In the genomic region with DNA sequence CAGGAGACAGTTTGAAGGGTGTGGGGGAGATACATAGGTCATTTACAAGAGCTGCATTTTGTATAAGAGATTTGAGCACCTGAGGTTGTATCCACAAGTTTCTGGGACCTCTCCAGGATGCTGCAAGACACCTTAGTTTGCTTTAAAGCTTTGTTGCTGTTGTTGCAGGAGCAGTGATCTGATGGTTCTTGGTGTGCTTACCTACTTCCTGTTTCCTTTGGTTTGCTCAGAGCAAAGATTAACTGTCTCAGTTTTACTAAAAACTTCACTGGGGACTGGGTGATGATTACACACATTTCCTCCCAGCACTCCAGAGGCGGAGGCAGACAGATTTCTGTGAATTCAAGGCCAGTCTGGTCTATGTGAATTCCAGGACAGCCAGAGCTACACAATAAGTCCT, we compare ENCODE assay signal across 19 mouse cellular contexts. TPM values are rescaled to one million over a fixed set of nuclear protein-coding genes. Genes with fewer than 3 reads are reported as not detected.
DNase-seq lines count a peak whose midpoint lies in the region; ATAC-seq and TF ChIP-seq lines count a peak whose summit lies in the region.
"Had no signal": no experiment of that assay in that cellular context is flagged by ENCODE, and none has a peak within 500 bp of the region (broad histone marks: within the 10 kb centered on the region; RNA-seq: fewer than 3 reads in every experiment).

No protein-coding gene starts in this region.

- H3K79me2 ChIP-seq in liver, adult 2 months (ENCODE audit: control insufficient read depth, insufficient read depth, low read length): peaks cover 9% of the 10 kb centered on the region

- H3K4me3 ChIP-seq in liver, adult 2 months (ENCODE audit: insufficient read depth, low read depth, low read length): no peak overlapping the region
- H3K4me3 ChIP-seq in forebrain, embryonic 12.5 days (replicated peaks): no peak overlapping the region
- no peak overlapping the region for H3K4me3 ChIP-seq in cerebellum, adult 2 months (replicated peaks; ENCODE audit: insufficient read depth, low read depth, low read length)
- H3K4me3 ChIP-seq: embryonic facial prominence, embryonic 15.5 days; heart, embryonic 15.5 days; hindbrain, embryonic 13.5 days; kidney, embryonic 15.5 days; limb, embryonic 13.5 days had no signal

- intact Hi-C loops in heart, postnatal 25 days (cut with DNase I): no loop called here

- peaks cover 19% of the 10 kb centered on the region for H3K4me1 ChIP-seq in liver, adult 2 months (ENCODE audit: control insufficient read depth, insufficient read depth, low read length)
- peaks cover 15% of the 10 kb centered on the region for H3K4me1 ChIP-seq in forebrain, embryonic 12.5 days
- H3K4me1 ChIP-seq in cerebellum, adult 2 months (ENCODE audit: control insufficient read depth, insufficient read depth, low read length): no peaks in the 10 kb centered on the region

- H3K27me3 ChIP-seq in liver, adult 2 months (ENCODE audit: control insufficient read depth, insufficient read depth, low read length): no peaks in the 10 kb centered on the region
- H3K27me3 ChIP-seq in splenic B cell, adult 2 months (ENCODE audit: control insufficient read depth, insufficient read depth, low read length, poor library complexity, severe bottlenecking): no peaks in the 10 kb centered on the region
- no peaks in the 10 kb centered on the region for H3K27me3 ChIP-seq in forebrain, embryonic 12.5 days
- H3K27me3 ChIP-seq in cerebellum, adult 2 months (ENCODE audit: control insufficient read depth, insufficient read depth, low read length): no peaks in the 10 kb centered on the region
- H3K27me3 ChIP-seq: embryonic facial prominence, embryonic 15.5 days; heart, embryonic 15.5 days; hindbrain, embryonic 13.5 days; kidney, embryonic 15.5 days; limb, embryonic 13.5 days had no signal

- no peak for TF ChIP-seq CTCF in liver, adult 2 months (IDR thresholded peaks at IDR 0.05; ENCODE audit: low read depth, low read length)
- TF ChIP-seq CTCF in cerebellum, adult 2 months (IDR thresholded peaks at IDR 0.05; ENCODE audit: borderline replicate concordance, insufficient read depth, low read depth, low read length): no peak

- no peak overlapping the region; the same call in 1 of the 2 replicates for H3K9ac ChIP-seq in liver, adult 2 months (ENCODE audit: low read depth, low read length)
- H3K9ac ChIP-seq in forebrain, embryonic 12.5 days: no peak overlapping the region
- H3K9ac ChIP-seq: embryonic facial prominence, embryonic 15.5 days; heart, embryonic 15.5 days; hindbrain, embryonic 13.5 days; kidney, embryonic 15.5 days; limb, embryonic 13.5 days; lung, embryonic 14.5 days had no signal

- 10% methylated on average over 1 of the region's 1 CpGs for WGBS in liver, adult 2 months
- 89% methylated on average over 1 of the region's 1 CpGs for WGBS in forebrain, embryonic 12.5 days
- WGBS in cerebellum, adult 2 months: 91% methylated on average over 1 of the region's 1 CpGs

- no peak for TF ChIP-seq POLR2A in liver, adult 2 months (IDR thresholded peaks at IDR 0.05; ENCODE audit: extremely low read depth, insufficient read depth, low read length)
- TF ChIP-seq POLR2A in cerebellum, adult 2 months (IDR thresholded peaks at IDR 0.05; ENCODE audit: borderline replicate concordance, insufficient read depth, low read length): no peak

- H3K27ac ChIP-seq in liver, adult 2 months (replicated peaks; ENCODE audit: insufficient read depth, low read depth, low read length): peak overlapping the region; percentile 72
- H3K27ac ChIP-seq in forebrain, embryonic 12.5 days: no peak overlapping the region
- H3K27ac ChIP-seq in cerebellum, adult 2 months (ENCODE audit: insufficient read depth, low read length): no peak overlapping the region
- H3K27ac ChIP-seq: embryonic facial prominence, embryonic 15.5 days; heart, embryonic 15.5 days; hindbrain, embryonic 13.5 days; kidney, embryonic 15.5 days; limb, embryonic 13.5 days had no signal

- DNase-seq in liver, adult 2 months (ENCODE audit: extremely low read depth, low read depth, low spot score): no peak
- DNase-seq in liver: no peak
- peak; percentile 26 for DNase-seq in splenic B cell, adult 2 months (ENCODE audit: low read depth, low spot score)
- DNase-seq in cerebellum, adult 2 months: no peak
- no peak for DNase-seq in heart, postnatal 25 days (ENCODE audit: low spot score)
- DNase-seq: adrenal gland, adult 2 months; cerebellum, adult 8-10 months; heart, adult 18-20 months; lung, embryonic 14.5 days; right cerebral cortex, postnatal 4 days had no signal

- peak; percentile 63 for ATAC-seq in CD4-positive, CD25-positive, alpha-beta regulatory T cell, adult 4 months
- ATAC-seq in common myeloid progenitor, adult 5-6 weeks (replicated peaks; ENCODE audit: low read depth, poor library complexity, severe bottlenecking): peak; percentile 45
- no peak for ATAC-seq in forebrain, embryonic 12.5 days (ENCODE audit: low FRiP score)
- ATAC-seq: forebrain, embryonic 14.5 days had no signal

- H3K4me2 ChIP-seq in forebrain, embryonic 12.5 days: no peak overlapping the region
- H3K4me2 ChIP-seq: embryonic facial prominence, embryonic 15.5 days; heart, embryonic 15.5 days; hindbrain, embryonic 13.5 days; kidney, embryonic 15.5 days; limb, embryonic 13.5 days; lung, embryonic 14.5 days had no signal

- H3K9me3 ChIP-seq in forebrain, embryonic 12.5 days: no peaks in the 10 kb centered on the region
- H3K9me3 ChIP-seq: embryonic facial prominence, embryonic 15.5 days; heart, embryonic 15.5 days; hindbrain, embryonic 13.5 days; kidney, embryonic 15.5 days; limb, embryonic 13.5 days had no signal

- H3K36me3 ChIP-seq in liver, adult 2 months (ENCODE audit: control insufficient read depth, insufficient read depth, low read length): no peaks in the 10 kb centered on the region
- no peaks in the 10 kb centered on the region for H3K36me3 ChIP-seq in splenic B cell, adult 2 months (ENCODE audit: control insufficient read depth, insufficient read depth, low read length, poor library complexity, severe bottlenecking)
- no peaks in the 10 kb centered on the region for H3K36me3 ChIP-seq in forebrain, embryonic 12.5 days (replicated peaks)
- H3K36me3 ChIP-seq: embryonic facial prominence, embryonic 15.5 days; heart, embryonic 15.5 days; hindbrain, embryonic 13.5 days; kidney, embryonic 15.5 days; limb, embryonic 13.5 days had no signal

RNA-seq across cellular contexts. Expression of a gene that starts 1.8 kb away (rescaled TPM):
- 150 and 156 TPM in 2 replicates for total RNA-seq in liver, adult 2 months (2014; rRNA removed)
- polyA plus RNA-seq in liver, adult 2 months (2012; rRNA removed): 54.0 and 58.9 TPM in 2 replicates
- 10 to 100 TPM; 34.2 to 49.1 TPM for polyA plus RNA-seq in CD4-positive, CD25-positive, alpha-beta regulatory T cell, adult 4 months (2017; shearing (Covaris generic))
- total RNA-seq in common myeloid progenitor, adult 5-6 weeks (2017): 75.4 and 86.1 TPM in 2 replicates
- polyA plus RNA-seq in forebrain, embryonic 12.5 days (2016; fragmentation: Nextera tagmentation; extraction: Ambion mirVana): 87.5 and 88.1 TPM in 2 replicates
- 117 and 120 TPM in 2 replicates for polyA plus RNA-seq in cerebellum, adult 2 months (2012; rRNA removed)
- 10 to 100 TPM; 53.8 to 60.6 TPM for total RNA-seq in heart, postnatal 25 days (2021)

RNA-seq across cellular contexts. Expression of a gene that starts 35.4 kb away (rescaled TPM):
- 458 and 539 TPM in 2 replicates for total RNA-seq in liver, adult 2 months (2014; rRNA removed)
- 163 and 249 TPM in 2 replicates for polyA plus RNA-seq in liver, adult 2 months (2012; rRNA removed)
- polyA plus RNA-seq in CD4-positive, CD25-positive, alpha-beta regulatory T cell, adult 4 months (2017; shearing (Covaris generic)): 100 to 1,000 TPM; 198 to 259 TPM
- 99.8 and 129 TPM in 2 replicates for total RNA-seq in common myeloid progenitor, adult 5-6 weeks (2017)
- 610 and 612 TPM in 2 replicates for polyA plus RNA-seq in forebrain, embryonic 12.5 days (2016; fragmentation: Nextera tagmentation; extraction: Ambion mirVana)
- polyA plus RNA-seq in cerebellum, adult 2 months (2012; rRNA removed): 707 and 723 TPM in 2 replicates
- 1,000 to 10,000 TPM; 1,033 to 1,133 TPM for total RNA-seq in heart, postnatal 25 days (2021)
